Mouse (Mus musculus): ENCODE results near the gene Rnf181.

- TF ChIP-seq CTCF (conservative IDR thresholded peaks at IDR 0.05; ENCODE audit: insufficient read depth, insufficient read length, low read depth, low read length) (no peak), POLR2A (IDR thresholded peaks at IDR 0.05; ENCODE audit: low read depth, low read length) (no peak)
Observed at GRCm38 (mm10) chr6:72345633-72346032, 21.1 kb downstream of the Rnf181 start.

All from kidney, adult 2 months (tissue).